Mouse (Mus musculus) liver, embryonic 13.5 days (tissue): ENCODE data around the gene Adsl. TPM values are rescaled to one million over a fixed set of nuclear protein-coding genes. Genes with fewer than 3 reads are reported as not detected.
A peak's percentile ranks its signal among the peaks of the same experiment; 100 is the strongest.

Experiments used
- ATAC-seq: fragments of 200-750 bp; cut with Nextera tagmentation; 2 replicates; pipeline ENCODE4 v1.8.0; 2017; ENCODE audit warnings: low read depth, mild to moderate bottlenecking, moderate number of reproducible peaks, moderate library complexity
- DNase-seq: peaks from one replicate; pipeline ENCODE4 v3.0.0; 2022
- H3K27ac ChIP-seq: fragments of 300-500 bp; sonication (generic); 2 replicates; pipeline ENCODE4 v1.5.1; 2015; ENCODE audit warnings: moderate library complexity, mild to moderate bottlenecking, inconsistent platforms
- H3K27me3 ChIP-seq: fragments of 300-500 bp; sonication (generic); 2 replicates; pipeline ENCODE4 v1.6.1; 2015; ENCODE audit warnings: mild to moderate bottlenecking, inconsistent platforms
- H3K36me3 ChIP-seq: fragments of 300-500 bp; sonication (generic); 2 replicates; pipeline ENCODE4 v1.6.1; 2015; ENCODE audit warnings: mild to moderate bottlenecking, inconsistent platforms
- H3K4me1 ChIP-seq: fragments of 300-500 bp; sonication (generic); replicated peaks from 2 replicates; pipeline ENCODE4 v1.6.1; 2015; ENCODE audit warnings: inconsistent platforms
- H3K4me2 ChIP-seq: fragments of 300-500 bp; sonication (generic); 2 replicates; pipeline ENCODE4 v1.6.1; 2015; ENCODE audit warnings: inconsistent platforms, mild to moderate bottlenecking, moderate library complexity
- H3K4me3 ChIP-seq: fragments of 300-500 bp; sonication (generic); replicated peaks from 2 replicates; pipeline ENCODE4 v1.5.1; 2015; ENCODE audit warnings: mild to moderate bottlenecking, inconsistent platforms
- H3K9ac ChIP-seq: fragments of 300-500 bp; sonication (generic); 2 replicates; pipeline ENCODE4 v1.6.1; 2015; ENCODE audit warnings: mild to moderate bottlenecking, inconsistent platforms
- H3K9me3 ChIP-seq: fragments of 300-500 bp; sonication (generic); replicated peaks from 2 replicates; pipeline ENCODE4 v1.6.1; 2016; ENCODE audit warnings: inconsistent platforms
- WGBS: fragments of 180-500 bp; shearing (Covaris S2); methylation state at CpG from one replicate; pipeline ENCODE4 v1.1.7; 2015; ENCODE audit not compliant: insufficient replicate concordance; 5-methylcytosine and 5-hydroxymethylcytosine counted together
- microRNA-seq: library from miRNA; unstranded; fragments of <30 nt; microRNA quantifications from one replicate; pipeline ENCODE4, GENCODE M21; 2016
- polyA plus RNA-seq: library from polyadenylated mRNA; unstranded; fragments of >200 nt; fragmentation: Nextera tagmentation; extraction: Ambion mirVana; gene quantifications from 2 replicates; pipeline ENCODE4 v1.2.1, GENCODE M21; 2015

Adsl gene
- polyA plus RNA-seq, 1 experiment from 2014 or later = 131 TPM

GRCm38 (mm10) chr15:81010114-81010513 lies 61.8 kb downstream of the Adsl start:
- DNase-seq (no peak), ATAC-seq (no peak)
- 83% methylated on average over 7 of the region's 7 CpGs for WGBS
- no peak overlapping the region for H3K9ac ChIP-seq
- H3K4me1 ChIP-seq = no peaks in the 10 kb centered on the region
- H3K9me3 ChIP-seq = no peaks in the 10 kb centered on the region
- peaks cover 44% of the 10 kb centered on the region for H3K36me3 ChIP-seq
- H3K27me3 ChIP-seq = no peaks in the 10 kb centered on the region
- no peak overlapping the region for H3K27ac ChIP-seq
- no peak overlapping the region for H3K4me3 ChIP-seq
- H3K4me2 ChIP-seq = no peak overlapping the region

GRCm38 (mm10) chr15:81011523-81011922 lies 63.2 kb downstream of the Adsl start:
- Histone ChIP-seq H3K9me3 (no peaks in the 10 kb centered on the region), H3K4me3 (no peak overlapping the region), H3K9ac (no peak overlapping the region), H3K27me3 (no peaks in the 10 kb centered on the region), H3K4me1 (no peaks in the 10 kb centered on the region), H3K36me3 (peaks cover 55% of the 10 kb centered on the region), H3K27ac (no peak overlapping the region), H3K4me2 (no peak overlapping the region)
- DNase-seq (no peak), ATAC-seq (no peak)
- 55% methylated on average over 3 of the region's 3 CpGs for WGBS

GRCm38 (mm10) chr15:81012359-81012758 lies 64.1 kb downstream of the Adsl start:
- H3K4me2 ChIP-seq = no peak overlapping the region
- H3K36me3 ChIP-seq = peaks cover 58% of the 10 kb centered on the region
- H3K27me3 ChIP-seq = no peaks in the 10 kb centered on the region
- no peaks in the 10 kb centered on the region for H3K4me1 ChIP-seq
- DNase-seq (no peak), ATAC-seq (no peak)
- 77% methylated on average over 4 of the region's 4 CpGs for WGBS
- no peak overlapping the region for H3K4me3 ChIP-seq
- H3K27ac ChIP-seq = no peak overlapping the region
- H3K9ac ChIP-seq = no peak overlapping the region
- H3K9me3 ChIP-seq = no peaks in the 10 kb centered on the region

- no peak for DNase-seq
- no peak for ATAC-seq
- no peaks in the 10 kb centered on the region for H3K27me3 ChIP-seq
- H3K4me2 ChIP-seq = no peak overlapping the region
- no peak overlapping the region for H3K9ac ChIP-seq
- H3K36me3 ChIP-seq = peaks cover 64% of the 10 kb centered on the region
- H3K4me1 ChIP-seq = no peaks in the 10 kb centered on the region
- H3K4me3 ChIP-seq = no peak overlapping the region
- no peak overlapping the region for H3K27ac ChIP-seq
- WGBS = 75% methylated on average over 7 of the region's 7 CpGs
- no peaks in the 10 kb centered on the region for H3K9me3 ChIP-seq
Measured at GRCm38 (mm10) chr15:81013186-81013585, 64.9 kb downstream of the Adsl start.

DNA sequence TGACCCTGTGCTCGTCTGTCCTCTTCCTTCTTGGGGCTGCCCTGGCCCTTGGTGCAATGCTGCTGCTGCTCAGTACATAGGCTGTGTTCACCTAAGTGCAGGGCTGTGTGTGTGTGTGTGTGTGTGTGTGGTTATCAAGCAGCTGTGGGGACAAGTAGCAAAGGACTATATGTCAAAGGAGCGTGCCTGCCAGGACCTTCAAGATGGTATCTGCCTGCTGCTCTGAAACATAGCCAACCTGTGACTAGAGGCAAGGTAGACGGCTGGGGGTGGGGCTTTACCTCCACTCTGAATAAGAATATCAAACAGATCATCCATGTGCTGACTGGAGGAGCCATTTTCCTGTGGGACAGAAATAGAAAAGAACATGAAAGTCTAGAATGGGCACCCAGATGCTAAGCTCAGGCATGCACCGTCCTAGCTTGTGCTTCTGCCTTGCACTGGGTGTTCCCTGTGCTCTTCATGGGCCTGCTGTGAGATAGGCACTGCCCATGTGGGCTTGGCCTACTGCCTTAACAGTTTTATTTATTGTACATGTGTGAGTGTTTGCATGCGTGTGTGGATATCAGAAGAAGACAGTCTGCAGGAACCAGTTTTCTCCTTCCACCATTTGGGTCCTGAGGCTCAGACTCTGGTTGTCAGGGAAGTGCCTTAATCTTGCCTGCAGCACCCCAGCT lies 66.9 kb downstream of the Adsl start:
- peaks cover 74% of the 10 kb centered on the region for H3K36me3 ChIP-seq
- H3K9me3 ChIP-seq = no peaks in the 10 kb centered on the region
- no peaks in the 10 kb centered on the region for H3K4me1 ChIP-seq
- WGBS = 57% methylated on average over 5 of the region's 5 CpGs
- no peak overlapping the region for H3K4me3 ChIP-seq
- no peak overlapping the region for H3K4me2 ChIP-seq
- no peak overlapping the region for H3K27ac ChIP-seq
- no peak for DNase-seq
- no peak overlapping the region for H3K9ac ChIP-seq
- no peak for ATAC-seq
- H3K27me3 ChIP-seq = no peaks in the 10 kb centered on the region

GRCm38 (mm10) chr15:81016488-81016887 lies 68.2 kb downstream of the Adsl start:
- no peak for ATAC-seq
- no peak overlapping the region for H3K9ac ChIP-seq
- no peak overlapping the region for H3K4me2 ChIP-seq
- no peaks in the 10 kb centered on the region for H3K9me3 ChIP-seq
- H3K27me3 ChIP-seq = no peaks in the 10 kb centered on the region
- no peak for DNase-seq
- peaks cover 10% of the 10 kb centered on the region; the same call in 1 of the 2 replicates for H3K4me1 ChIP-seq
- H3K27ac ChIP-seq = no peak overlapping the region
- H3K36me3 ChIP-seq = peaks cover 64% of the 10 kb centered on the region
- 85% methylated on average over 10 of the region's 10 CpGs for WGBS
- no peak overlapping the region for H3K4me3 ChIP-seq

- Histone ChIP-seq H3K4me3 (no peak overlapping the region), H3K4me2 (no peak overlapping the region), H3K27ac (no peak overlapping the region), H3K4me1 (peaks cover 16% of the 10 kb centered on the region), H3K9me3 (no peaks in the 10 kb centered on the region), H3K27me3 (no peaks in the 10 kb centered on the region), H3K9ac (no peak overlapping the region), H3K36me3 (peaks cover 59% of the 10 kb centered on the region)
- no peak for DNase-seq
- 87% methylated on average over 7 of the region's 7 CpGs for WGBS
- ATAC-seq = no peak
Measured at GRCm38 (mm10) chr15:81017308-81017707, 69.0 kb downstream of the Adsl start.

Small RNA genes lying within 50 kb of the gene (microRNA-seq; reads per million reads assigned to microRNA genes)
- gene Mir5113 = 61.4 reads per million, percentile 46 among the genes with 10 or more reads in this experiment

Other genes with a start within 250 kb of the Adsl start
- gene Tnrc6b, start 237.2 kb upstream of the Adsl start, polyA plus RNA-seq = 18.7 and 23.6 TPM in 2 replicates
- 12.9 and 14.3 TPM in 2 replicates for gene Sgsm3, start 29.3 kb downstream of the Adsl start, polyA plus RNA-seq
- 3.9 and 4.9 TPM in 2 replicates for gene Mrtfa, start 242.3 kb downstream of the Adsl start, polyA plus RNA-seq